Mouse (Mus musculus) forebrain, embryonic 15.5 days (tissue): ENCODE data around the gene Lbx2. TPM values are rescaled to one million over a fixed set of nuclear protein-coding genes. Genes with fewer than 3 reads are reported as not detected.
A peak's percentile ranks its signal among the peaks of the same experiment; 100 is the strongest.

ENCODE experiments used
- ATAC-seq: fragments of 200-750 bp; cut with Nextera tagmentation; replicated peaks from 2 replicates; pipeline ENCODE4 v1.8.0; 2017; ENCODE audit warnings: mild to moderate bottlenecking, moderate TSS enrichment, moderate library complexity
- H3K27ac ChIP-seq: fragments of 300-500 bp; sonication (generic); replicated peaks from 2 replicates; pipeline ENCODE4 v1.5.1; 2015; ENCODE audit warnings: mild to moderate bottlenecking, inconsistent platforms
- H3K27me3 ChIP-seq: fragments of 300-500 bp; sonication (generic); 2 replicates; pipeline ENCODE4 v1.6.1; 2015; ENCODE audit warnings: inconsistent platforms
- H3K36me3 ChIP-seq: fragments of 300-500 bp; sonication (generic); 2 replicates; pipeline ENCODE4 v1.6.1; 2015; ENCODE audit warnings: mild to moderate bottlenecking, inconsistent platforms
- H3K4me1 ChIP-seq: fragments of 300-500 bp; sonication (generic); 2 replicates; pipeline ENCODE4 v1.6.1; 2015; ENCODE audit warnings: inconsistent platforms
- H3K4me2 ChIP-seq: fragments of 300-500 bp; sonication (generic); replicated peaks from 2 replicates; pipeline ENCODE4 v1.6.1; 2015; ENCODE audit warnings: mild to moderate bottlenecking, inconsistent platforms
- H3K4me3 ChIP-seq: fragments of 300-500 bp; sonication (generic); 2 replicates; pipeline ENCODE4 v1.5.1; 2015; ENCODE audit warnings: mild to moderate bottlenecking, inconsistent platforms
- H3K9ac ChIP-seq: fragments of 300-500 bp; sonication (generic); replicated peaks from 2 replicates; pipeline ENCODE4 v1.6.1; 2015; ENCODE audit warnings: mild to moderate bottlenecking, inconsistent platforms
- H3K9me3 ChIP-seq: fragments of 300-500 bp; sonication (generic); 2 replicates; pipeline ENCODE4 v1.6.1; 2016; ENCODE audit warnings: inconsistent platforms
- WGBS: fragments of 180-500 bp; shearing (Covaris S2); methylation state at CpG from one replicate; pipeline ENCODE4 v1.1.7; 2015; ENCODE audit warnings: mixed read lengths; 5-methylcytosine and 5-hydroxymethylcytosine counted together
- polyA plus RNA-seq: library from polyadenylated mRNA; unstranded; fragments of >200 nt; fragmentation: Nextera tagmentation; extraction: Ambion mirVana; gene quantifications from 2 replicates; pipeline ENCODE4 v1.2.1, GENCODE M21; 2015

Lbx2 gene
- polyA plus RNA-seq, 1 experiment from 2014 or later: not detected

DNA sequence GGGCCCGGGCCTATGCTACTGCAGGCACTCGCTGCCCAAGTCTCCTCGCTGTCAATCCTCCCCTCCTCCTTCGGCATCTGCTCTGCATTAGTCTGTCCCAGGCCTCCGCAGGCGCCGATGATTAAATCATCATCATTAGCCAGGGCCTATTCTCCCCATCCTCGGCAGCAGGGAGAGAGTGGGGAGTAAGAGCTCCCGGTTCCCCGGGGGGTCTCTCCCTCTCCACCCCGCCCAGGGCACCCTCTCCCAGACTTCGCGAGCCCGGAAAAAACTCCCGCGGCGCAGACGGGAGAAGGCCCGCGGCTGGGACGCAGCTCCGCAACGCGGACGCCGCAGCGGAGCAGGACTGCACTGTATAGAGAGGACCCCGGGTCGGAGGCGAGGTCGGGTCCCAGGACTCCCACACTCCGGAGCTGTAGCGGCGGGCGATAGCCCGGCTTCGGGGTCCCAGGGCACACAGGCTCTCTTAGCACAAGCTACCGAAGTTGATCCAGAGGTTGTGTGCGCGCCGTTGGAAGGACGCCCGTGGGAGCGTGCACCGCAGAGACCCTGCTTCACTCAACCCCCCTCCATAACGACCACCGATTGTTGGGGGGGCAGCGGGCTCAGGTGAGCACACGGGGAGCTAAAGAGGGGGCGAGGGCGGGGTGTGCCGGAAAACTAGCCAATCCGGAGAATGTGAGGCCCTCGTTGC, 8.4 kb upstream of the Lbx2 start, which contains the start of gene Pcgf1:
Gene Pcgf1 (plus strand): TSS at position 240 of the 694 bp plus-strand sequence.
- H3K4me3 ChIP-seq: peak within 1 kb of the TSS; percentile 80
- peak within 1 kb of the TSS; percentile 83 for H3K9ac ChIP-seq
- H3K36me3 ChIP-seq: peaks cover 10% of the 10 kb centered on the region
- peak within 1 kb of the TSS; percentile 97 for H3K4me2 ChIP-seq
- H3K4me1 ChIP-seq: peaks cover 22% of the 10 kb centered on the region
- peaks cover 47% of the 10 kb centered on the region for H3K27me3 ChIP-seq
- H3K27ac ChIP-seq: peak within 1 kb of the TSS; percentile 92
- peak; percentile 78 for ATAC-seq
- under 1% methylated on average over 54 of the region's 54 CpGs for WGBS
- no peaks in the 10 kb centered on the region for H3K9me3 ChIP-seq

DNA sequence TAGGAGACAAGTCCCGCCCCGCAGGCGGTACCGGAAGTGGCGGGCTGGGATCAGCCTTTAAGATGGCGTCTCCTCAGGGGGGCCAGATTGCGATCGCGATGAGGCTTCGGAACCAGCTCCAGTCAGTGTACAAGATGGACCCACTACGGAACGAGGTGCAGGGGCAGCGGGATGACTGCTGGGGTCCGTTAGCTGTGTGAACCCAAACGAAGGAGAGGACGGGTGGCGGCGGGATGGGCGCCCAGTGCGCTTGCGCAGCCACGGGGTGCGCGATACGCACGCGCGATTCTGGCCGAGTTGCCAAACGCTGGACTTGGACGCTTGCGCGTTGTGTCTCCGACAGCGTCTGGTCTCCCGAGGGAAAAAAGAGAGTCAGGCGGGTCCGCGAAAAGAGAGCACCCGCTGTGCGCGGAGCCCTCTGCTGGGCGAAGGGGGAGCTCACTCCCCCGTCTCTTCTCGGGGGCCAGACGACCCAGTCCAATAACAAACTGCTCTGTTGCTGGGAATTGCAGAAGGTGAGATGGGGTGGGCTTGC, 7.8 kb upstream of the Lbx2 start:
- Histone ChIP-seq H3K27me3 (peaks cover 49% of the 10 kb centered on the region), H3K9ac (peak overlapping the region; percentile 83), H3K36me3 (peaks cover 10% of the 10 kb centered on the region), H3K9me3 (no peaks in the 10 kb centered on the region), H3K27ac (peak overlapping the region; percentile 92), H3K4me2 (peak overlapping the region; percentile 77), H3K4me3 (peak overlapping the region; percentile 80), H3K4me1 (peaks cover 22% of the 10 kb centered on the region)
- ATAC-seq: peak; percentile 93
- WGBS: under 1% methylated on average over 46 of the region's 46 CpGs

DNA sequence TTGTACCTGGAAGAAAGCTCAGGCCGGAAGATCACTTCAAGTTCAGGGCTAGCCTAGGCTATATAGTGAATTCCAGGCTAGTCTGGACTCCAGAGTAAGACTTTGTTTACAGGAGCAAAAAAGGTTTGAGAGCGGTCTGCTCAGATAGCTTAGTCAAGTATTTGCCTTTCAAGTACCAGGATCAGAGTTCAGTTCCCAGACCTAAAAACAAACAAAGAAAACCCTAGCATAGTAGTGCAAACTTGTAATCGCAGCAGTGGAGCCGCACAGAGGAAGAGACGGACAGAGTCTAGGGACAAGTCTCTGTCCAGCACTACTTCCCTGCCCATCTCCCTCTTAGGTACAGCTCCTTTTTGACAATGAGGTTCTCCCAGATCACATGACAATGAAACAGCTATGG, 6.0 kb upstream of the Lbx2 start:
- WGBS: 97% methylated on average over 5 of the region's 5 CpGs
- Histone ChIP-seq H3K4me1 (peaks cover 22% of the 10 kb centered on the region), H3K4me3 (no peak overlapping the region), H3K27me3 (peaks cover 49% of the 10 kb centered on the region), H3K4me2 (no peak overlapping the region), H3K9ac (no peak overlapping the region), H3K27ac (no peak overlapping the region), H3K9me3 (no peaks in the 10 kb centered on the region), H3K36me3 (peaks cover 10% of the 10 kb centered on the region)
- ATAC-seq: no peak

DNA sequence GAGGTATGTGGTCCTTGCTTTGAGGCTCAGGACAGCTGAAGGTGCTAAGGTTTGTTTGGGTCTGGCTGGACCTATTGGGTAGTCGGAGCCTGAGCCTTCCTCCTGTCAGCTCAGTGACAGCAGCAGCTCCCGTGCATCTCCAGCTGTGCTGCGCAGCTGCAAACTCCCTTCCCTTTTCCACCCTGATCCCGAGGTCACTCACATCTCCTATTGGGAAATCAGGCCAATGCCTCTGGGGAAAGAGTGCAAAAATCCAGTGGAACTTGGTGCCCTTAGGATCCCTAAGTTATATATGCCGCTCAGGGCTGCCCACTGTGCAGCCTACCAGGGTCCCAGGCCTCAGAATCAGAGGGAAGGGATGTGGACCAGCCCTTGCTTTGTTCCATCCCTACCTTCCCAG, 2.7 kb upstream of the Lbx2 start:
- H3K27me3 ChIP-seq: peaks cover 63% of the 10 kb centered on the region
- peaks cover 23% of the 10 kb centered on the region for H3K4me1 ChIP-seq
- ATAC-seq: no peak
- H3K36me3 ChIP-seq: peaks cover 10% of the 10 kb centered on the region
- no peaks in the 10 kb centered on the region for H3K9me3 ChIP-seq
- no peak overlapping the region for H3K9ac ChIP-seq
- H3K4me2 ChIP-seq: no peak overlapping the region
- no peak overlapping the region for H3K4me3 ChIP-seq
- no peak overlapping the region for H3K27ac ChIP-seq
- 14% methylated on average over 5 of the region's 5 CpGs for WGBS

DNA sequence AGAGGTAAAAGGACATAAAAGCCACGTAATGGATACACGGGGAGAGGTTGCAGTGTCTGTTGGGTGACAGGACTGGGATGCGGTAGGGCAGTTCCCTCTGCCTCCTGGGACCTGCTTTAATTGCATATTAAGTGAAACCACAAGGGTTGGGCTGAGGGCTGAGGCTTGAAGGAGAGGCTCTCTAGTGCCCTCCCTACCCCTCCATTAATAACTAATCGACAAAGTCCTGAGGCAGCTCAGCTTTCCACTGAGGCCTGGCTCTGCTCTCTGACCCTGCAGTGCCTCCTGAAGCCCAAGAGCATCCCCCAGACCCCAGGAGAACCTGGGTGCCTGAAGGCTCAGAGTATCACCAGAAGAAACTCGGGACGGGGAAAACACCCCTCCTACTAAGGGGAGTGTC, 1.7 kb upstream of the Lbx2 start:
- no peak for ATAC-seq
- H3K27me3 ChIP-seq: peaks cover 71% of the 10 kb centered on the region
- H3K4me2 ChIP-seq: no peak overlapping the region
- H3K9me3 ChIP-seq: no peaks in the 10 kb centered on the region
- no peak overlapping the region for H3K4me3 ChIP-seq
- no peak overlapping the region for H3K27ac ChIP-seq
- H3K9ac ChIP-seq: no peak overlapping the region
- H3K36me3 ChIP-seq: peaks cover 10% of the 10 kb centered on the region
- WGBS: 6% methylated on average over 6 of the region's 6 CpGs
- peaks cover 15% of the 10 kb centered on the region for H3K4me1 ChIP-seq

DNA sequence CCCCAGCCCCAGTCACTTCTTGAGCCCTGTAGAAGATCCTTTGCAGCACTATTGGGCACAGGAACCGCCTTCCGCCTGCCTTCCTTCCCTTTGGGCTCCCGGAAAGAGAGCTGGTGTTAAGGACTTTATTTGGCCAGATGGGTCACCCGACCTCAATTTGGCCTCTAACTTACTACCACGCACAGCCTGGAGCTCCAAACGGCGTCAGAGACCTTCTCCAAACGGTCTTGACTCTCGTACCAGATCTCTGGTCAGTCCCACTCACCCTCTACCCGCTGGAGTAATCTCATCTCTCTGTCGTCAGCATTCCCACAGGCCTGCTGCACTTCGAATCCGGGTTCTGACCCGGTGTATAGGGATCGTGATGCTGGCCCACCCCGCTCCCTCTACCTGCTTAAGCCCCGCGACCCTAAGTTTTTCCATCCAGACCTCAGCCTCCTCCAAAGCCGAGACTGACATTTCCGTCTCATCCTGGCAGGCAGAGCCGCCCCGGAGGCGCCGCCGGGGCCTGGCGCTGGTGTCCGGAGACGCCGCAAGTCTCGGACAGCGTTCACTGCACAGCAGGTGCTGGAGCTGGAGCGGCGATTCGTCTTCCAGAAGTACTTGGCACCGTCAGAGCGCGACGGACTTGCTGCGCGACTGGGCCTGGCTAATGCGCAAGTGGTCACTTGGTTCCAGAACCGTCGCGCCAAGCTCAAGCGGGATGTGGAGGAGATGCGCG, 1.2 kb downstream of the Lbx2 start:
- no peak overlapping the region for H3K9ac ChIP-seq
- no peak for ATAC-seq
- 1% methylated on average over 47 of the region's 47 CpGs for WGBS
- H3K27me3 ChIP-seq: peaks cover 82% of the 10 kb centered on the region
- 0 out of 2 replicates have a peak overlapping the region, but pooled peaks have one; percentile 2 for H3K4me3 ChIP-seq
- peaks cover 7% of the 10 kb centered on the region for H3K4me1 ChIP-seq
- no peaks in the 10 kb centered on the region for H3K9me3 ChIP-seq
- H3K27ac ChIP-seq: no peak overlapping the region
- H3K36me3 ChIP-seq: no peaks in the 10 kb centered on the region
- no peak overlapping the region; the same call in 1 of the 2 replicates for H3K4me2 ChIP-seq

DNA sequence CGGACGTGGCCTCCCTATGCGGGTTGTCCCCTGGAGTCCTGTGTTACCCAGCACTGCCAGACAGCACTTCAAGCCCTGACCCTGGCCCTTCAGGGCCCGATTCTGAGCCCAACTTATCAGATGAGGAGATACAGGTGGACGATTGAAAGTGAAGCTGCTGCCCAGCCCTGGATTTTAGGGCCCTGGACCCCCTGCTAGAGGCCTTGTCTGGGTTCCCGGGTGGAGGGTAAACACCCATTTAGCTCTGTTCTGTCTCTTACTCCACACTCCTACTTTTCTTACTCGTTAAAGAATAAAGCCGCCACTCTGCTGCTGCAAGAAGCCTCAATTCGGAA, 1.7 kb downstream of the Lbx2 start:
- no peak for ATAC-seq
- no peak overlapping the region for H3K9ac ChIP-seq
- no peaks in the 10 kb centered on the region for H3K36me3 ChIP-seq
- peaks cover 77% of the 10 kb centered on the region for H3K27me3 ChIP-seq
- H3K4me1 ChIP-seq: peaks cover 7% of the 10 kb centered on the region
- H3K4me3 ChIP-seq: no peak overlapping the region
- H3K9me3 ChIP-seq: no peaks in the 10 kb centered on the region
- no peak overlapping the region for H3K4me2 ChIP-seq
- 5% methylated on average over 9 of the region's 9 CpGs for WGBS
- H3K27ac ChIP-seq: no peak overlapping the region

DNA sequence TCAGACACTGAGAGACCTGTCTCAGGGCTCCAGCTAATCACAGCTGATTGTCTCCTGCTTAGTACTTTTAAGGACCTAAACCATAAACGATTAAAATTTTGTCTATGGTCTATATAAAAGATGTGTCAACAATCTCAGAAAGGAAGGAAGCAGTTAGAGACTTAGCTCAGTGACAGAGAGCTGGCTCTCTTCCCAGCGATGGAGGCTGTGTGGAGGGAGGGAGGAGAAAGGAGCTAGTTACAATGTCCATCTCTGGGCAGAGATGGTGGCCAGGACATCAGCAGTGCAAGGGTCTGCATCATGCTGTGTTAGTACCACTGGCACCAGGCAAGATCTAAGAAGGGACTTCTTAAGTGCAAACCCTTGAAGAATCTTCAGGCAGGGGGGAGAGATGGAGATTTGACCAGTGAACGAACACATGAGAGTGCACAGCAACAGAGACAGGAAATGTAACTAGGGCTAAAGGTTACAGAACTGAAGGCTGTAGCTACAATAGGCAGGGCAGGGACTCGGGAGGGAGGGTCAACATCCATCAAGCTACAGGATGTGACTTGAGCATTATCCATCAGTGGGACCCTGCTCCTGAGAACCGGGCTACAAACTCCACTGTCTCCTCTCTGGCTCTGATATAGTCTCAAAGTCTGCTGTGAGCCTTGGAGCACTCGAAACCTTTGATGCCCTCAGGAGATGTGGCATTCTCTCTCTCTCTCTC, 6.4 kb downstream of the Lbx2 start:
- Histone ChIP-seq H3K4me3 (no peak overlapping the region), H3K9ac (no peak overlapping the region), H3K9me3 (no peaks in the 10 kb centered on the region), H3K27me3 (peaks cover 37% of the 10 kb centered on the region), H3K36me3 (no peaks in the 10 kb centered on the region), H3K4me1 (peaks cover 1% of the 10 kb centered on the region; the same call in 1 of the 2 replicates), H3K4me2 (no peak overlapping the region), H3K27ac (no peak overlapping the region)
- WGBS: 56% methylated on average over 6 of the region's 6 CpGs
- no peak for ATAC-seq

DNA sequence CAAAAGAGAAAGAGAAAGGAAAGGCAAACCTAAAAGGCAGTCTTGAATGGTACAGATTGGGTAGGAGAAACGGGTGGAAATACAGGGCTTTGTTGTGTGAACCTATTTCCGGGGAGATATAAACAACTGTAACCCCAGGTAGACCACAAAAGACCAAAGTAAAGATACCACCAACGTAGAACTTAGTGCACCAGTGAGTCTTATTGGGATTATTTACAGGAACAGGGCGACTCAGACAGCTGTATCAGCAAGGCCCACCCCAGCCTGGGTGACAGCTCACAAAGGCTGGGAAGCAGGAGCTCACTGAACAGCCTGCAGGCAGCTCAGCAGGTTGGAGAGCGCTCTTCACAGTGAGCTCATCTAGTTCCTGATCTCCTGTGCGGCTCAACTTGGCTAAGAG, 9.8 kb downstream of the Lbx2 start:
- Histone ChIP-seq H3K27ac (no peak overlapping the region), H3K4me2 (no peak overlapping the region), H3K36me3 (no peaks in the 10 kb centered on the region), H3K9me3 (no peaks in the 10 kb centered on the region), H3K4me1 (peaks cover 3% of the 10 kb centered on the region), H3K9ac (no peak overlapping the region), H3K4me3 (no peak overlapping the region), H3K27me3 (peaks cover 8% of the 10 kb centered on the region; the same call in 1 of the 2 replicates)
- 43% methylated on average over 6 of the region's 6 CpGs for WGBS
- ATAC-seq: no peak

DNA sequence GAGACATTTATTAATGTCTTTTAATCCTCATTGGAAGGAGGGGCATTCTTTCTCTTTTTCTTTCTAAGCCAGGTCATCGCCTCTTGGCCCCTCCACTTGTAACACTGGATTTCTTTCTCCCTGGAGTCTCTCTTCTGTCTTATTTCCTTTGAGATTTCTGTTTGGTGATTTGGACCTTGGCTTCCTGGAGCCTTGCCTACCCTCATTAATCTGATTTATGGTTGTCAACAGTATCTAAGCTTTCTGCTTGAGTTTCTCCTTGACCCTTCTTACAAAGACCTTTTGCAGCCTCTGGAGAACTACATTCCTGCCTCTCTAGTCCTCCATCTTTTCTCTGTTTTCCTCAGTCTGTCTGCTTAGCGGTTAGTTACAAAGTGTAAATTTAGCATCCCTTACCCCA, 12.2 kb downstream of the Lbx2 start:
- no peak overlapping the region for H3K9ac ChIP-seq
- H3K4me3 ChIP-seq: no peak overlapping the region
- no peaks in the 10 kb centered on the region for H3K36me3 ChIP-seq
- ATAC-seq: no peak
- H3K27ac ChIP-seq: no peak overlapping the region
- H3K9me3 ChIP-seq: no peaks in the 10 kb centered on the region
- WGBS: 85% methylated on average over 2 of the region's 2 CpGs
- peaks cover 8% of the 10 kb centered on the region; the same call in 1 of the 2 replicates for H3K27me3 ChIP-seq
- H3K4me1 ChIP-seq: peaks cover 22% of the 10 kb centered on the region
- H3K4me2 ChIP-seq: no peak overlapping the region

DNA sequence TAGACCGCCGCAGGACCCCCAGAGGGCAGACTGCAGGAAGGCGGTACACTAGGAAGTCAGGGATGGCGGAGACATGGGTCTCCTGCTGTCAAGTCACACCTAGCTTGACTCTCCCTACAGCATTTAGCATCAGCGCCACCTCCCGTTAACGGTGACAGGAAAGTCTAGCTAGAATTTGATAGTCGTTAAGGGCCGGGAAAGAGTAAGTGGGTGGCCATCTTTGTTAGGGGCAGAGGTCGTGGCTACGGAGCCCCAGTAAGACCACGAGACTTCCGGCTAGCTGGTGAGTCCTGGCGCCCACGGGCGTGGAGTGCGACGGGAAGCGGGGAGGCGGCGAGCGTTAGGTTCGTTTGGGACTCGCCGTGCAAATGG, 15.1 kb downstream of the Lbx2 start, which contains the start of the genes Ccdc142 and Gm42688:
Gene Ccdc142 (plus strand): TSS at position 286 of the 372 bp plus-strand sequence.
Gene Gm42688 (plus strand): TSS at position 302 of the 372 bp plus-strand sequence.
- Histone ChIP-seq H3K36me3 (no peaks in the 10 kb centered on the region), H3K27ac (peak within 1 kb of the TSS; percentile 82), H3K4me1 (peaks cover 26% of the 10 kb centered on the region), H3K27me3 (peaks cover 3% of the 10 kb centered on the region; the same call in 1 of the 2 replicates), H3K4me3 (peak within 1 kb of the TSS; percentile 84), H3K4me2 (peak within 1 kb of the TSS; percentile 100), H3K9me3 (no peaks in the 10 kb centered on the region), H3K9ac (peak within 1 kb of the TSS; percentile 84)
- peak; percentile 81 for ATAC-seq
- WGBS: under 1% methylated on average over 25 of the region's 25 CpGs
